Mouse (Mus musculus) stomach, postnatal 0 days (tissue): ENCODE measurements around the gene Phf14.

ENCODE experiments used
- CTCF ChIP-seq: IDR thresholded peaks from 2 replicates; pipeline ENCODE4 v1.5.1; 2016; ENCODE audit warnings: antibody characterized with exemption, low read depth, mild to moderate bottlenecking, moderate library complexity
- EP300 ChIP-seq: optimal IDR thresholded peaks from 2 replicates; pipeline ENCODE3; 2016; ENCODE audit warnings: antibody characterized with exemption

DNA sequence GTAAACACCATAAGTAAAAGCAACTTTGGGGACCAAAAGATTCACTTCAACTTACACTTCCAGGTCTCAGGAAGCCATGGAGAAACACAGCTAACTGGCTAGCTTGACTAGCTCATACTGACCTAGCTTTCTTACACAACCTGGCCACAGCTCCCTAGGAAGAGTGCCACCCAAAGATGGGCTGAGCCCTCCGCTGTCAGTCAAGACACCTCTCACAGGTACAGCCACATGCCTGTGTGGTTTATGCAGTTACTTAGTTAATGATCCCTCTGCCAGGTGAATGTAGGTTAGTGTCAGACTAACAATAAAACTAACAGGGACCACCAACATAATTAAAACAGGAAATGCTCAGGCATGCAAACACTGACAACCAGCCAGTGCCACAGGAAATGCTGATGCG lies 174.1 kb downstream of the Phf14 start:
- TF ChIP-seq CTCF = no peak
- no peak for TF ChIP-seq EP300
